Mouse (Mus musculus): ENCODE data around the gene Atg10. TPM values are rescaled to one million over a fixed set of nuclear protein-coding genes. Genes with fewer than 3 reads are reported as not detected.

The Atg10 gene
- polyA plus RNA-seq, 2 experiments, result 0.94 to 2.8 TPM

GRCm38 (mm10) chr13:91179174-91179899 is 44.4 kb downstream of the Atg10 start:
- Histone ChIP-seq H3K36me3 (replicated peaks; ENCODE audit: control insufficient read depth, insufficient read depth, low read depth) (no peaks in the 10 kb centered on the region), H3K9ac (replicated peaks) (no peak overlapping the region), H3K4me3 (ENCODE audit: insufficient read depth in 1 of 2, low read depth in 2 of 2, low read length in 2 of 2) (no peak overlapping the region), H3K27ac (no peak overlapping the region), H3K4me1 (replicated peaks; ENCODE audit: control insufficient read depth in 2 of 2, insufficient read depth in 2 of 2, low read length in 1 of 2) (peaks cover 0 to 7% of the 10 kb centered on the region in 2 experiments; a peak in 2 of 4 replicates), H3K9me3 (ENCODE audit: control insufficient read depth, low read length) (no peaks in the 10 kb centered on the region), H3K27me3 (ENCODE audit: control insufficient read depth, insufficient read depth, low read length) (no peaks in the 10 kb centered on the region), H3K4me2 (ENCODE audit: low read depth) (no peak overlapping the region)
- no peak for TF ChIP-seq EP300 (IDR thresholded peaks at IDR 0.05; ENCODE audit: low read depth)
- no peak for TF ChIP-seq CTCF (IDR thresholded peaks at IDR 0.05; ENCODE audit: low read depth)
- 64% methylated on average over 8 of the region's 8 CpGs for WGBS (ENCODE audit: insufficient replicate concordance)
- ATAC-seq (ENCODE audit: insufficient read depth) (no peak), DNase-seq (ENCODE audit: low read depth in 3 of 3, low spot score in 3 of 3) (no peak)

- no peak for TF ChIP-seq EP300 (IDR thresholded peaks at IDR 0.05; ENCODE audit: low read depth)
- peak; percentile 19; the same call in 1 of the 2 replicates for TF ChIP-seq CTCF (IDR thresholded peaks at IDR 0.05; ENCODE audit: low read depth)
- no peak for ATAC-seq (ENCODE audit: insufficient read depth)
- no peaks in the 10 kb centered on the region for H3K36me3 ChIP-seq (replicated peaks; ENCODE audit: control insufficient read depth, insufficient read depth, low read depth)
- H3K4me3 ChIP-seq (ENCODE audit: insufficient read depth in 1 of 2, low read depth in 2 of 2, low read length in 2 of 2), result no peak overlapping the region
- no peak overlapping the region for H3K9ac ChIP-seq (replicated peaks)
- H3K9me3 ChIP-seq (ENCODE audit: control insufficient read depth, low read length), result no peaks in the 10 kb centered on the region
- H3K27ac ChIP-seq, result no peak overlapping the region
- H3K4me2 ChIP-seq (ENCODE audit: low read depth), result no peak overlapping the region
- H3K27me3 ChIP-seq (ENCODE audit: control insufficient read depth, insufficient read depth, low read length), result no peaks in the 10 kb centered on the region
- DNase-seq (ENCODE audit: low read depth in 3 of 3, low spot score in 3 of 3), result no peak
- 66% methylated on average over 9 of the region's 9 CpGs for WGBS (ENCODE audit: insufficient replicate concordance)
- H3K4me1 ChIP-seq (replicated peaks; ENCODE audit: control insufficient read depth in 2 of 2, insufficient read depth in 2 of 2, low read length in 1 of 2), result peaks cover 0 to 3% of the 10 kb centered on the region in 2 experiments; a peak in 1 of 4 replicates
These were observed 45.2 kb downstream of the Atg10 start for GRCm38 (mm10) chr13:91178428-91179160.

GRCm38 (mm10) chr13:91175347-91175746 is 48.4 kb downstream of the Atg10 start:
- H3K4me3 ChIP-seq (ENCODE audit: insufficient read depth in 1 of 2, low read depth in 2 of 2, low read length in 2 of 2), result no peak overlapping the region
- no peak overlapping the region for H3K9ac ChIP-seq (replicated peaks)
- no peaks in the 10 kb centered on the region for H3K27me3 ChIP-seq (ENCODE audit: control insufficient read depth, insufficient read depth, low read length)
- no peaks in the 10 kb centered on the region for H3K36me3 ChIP-seq (replicated peaks; ENCODE audit: control insufficient read depth, insufficient read depth, low read depth)
- DNase-seq (ENCODE audit: low read depth in 3 of 3, low spot score in 3 of 3) (no peak), ATAC-seq (ENCODE audit: insufficient read depth) (no peak)
- H3K4me1 ChIP-seq (replicated peaks; ENCODE audit: control insufficient read depth in 2 of 2, insufficient read depth in 2 of 2, low read length in 1 of 2), result peaks cover 0 to 3% of the 10 kb centered on the region in 2 experiments; a peak in 2 of 4 replicates
- no peaks in the 10 kb centered on the region for H3K9me3 ChIP-seq (ENCODE audit: control insufficient read depth, low read length)
- WGBS (ENCODE audit: insufficient replicate concordance), result 67% methylated on average over 3 of the region's 3 CpGs
- TF ChIP-seq CTCF (IDR thresholded peaks at IDR 0.05; ENCODE audit: low read depth), result no peak
- TF ChIP-seq EP300 (IDR thresholded peaks at IDR 0.05; ENCODE audit: low read depth), result no peak
- no peak overlapping the region for H3K27ac ChIP-seq
- H3K4me2 ChIP-seq (ENCODE audit: low read depth), result no peak overlapping the region

GRCm38 (mm10) chr13:91171766-91172491 is 51.8 kb downstream of the Atg10 start:
- no peak overlapping the region for H3K4me2 ChIP-seq (ENCODE audit: low read depth)
- no peaks in the 10 kb centered on the region for H3K9me3 ChIP-seq (ENCODE audit: control insufficient read depth, low read length)
- H3K36me3 ChIP-seq (replicated peaks; ENCODE audit: control insufficient read depth, insufficient read depth, low read depth), result no peaks in the 10 kb centered on the region
- no peak for ATAC-seq (ENCODE audit: insufficient read depth)
- no peak for TF ChIP-seq CTCF (IDR thresholded peaks at IDR 0.05; ENCODE audit: low read depth)
- no peak for TF ChIP-seq EP300 (IDR thresholded peaks at IDR 0.05; ENCODE audit: low read depth)
- no peak overlapping the region for H3K9ac ChIP-seq (replicated peaks)
- H3K27ac ChIP-seq, result no peak overlapping the region
- no peaks in the 10 kb centered on the region for H3K27me3 ChIP-seq (ENCODE audit: control insufficient read depth, insufficient read depth, low read length)
- no peak overlapping the region for H3K4me3 ChIP-seq (ENCODE audit: insufficient read depth in 1 of 2, low read depth in 2 of 2, low read length in 2 of 2)
- DNase-seq (ENCODE audit: low read depth in 3 of 3, low spot score in 3 of 3), result no peak
- peaks cover 4 to 22% of the 10 kb centered on the region in 2 experiments; a peak in 3 of 4 replicates for H3K4me1 ChIP-seq (replicated peaks; ENCODE audit: control insufficient read depth in 2 of 2, insufficient read depth in 2 of 2, low read length in 1 of 2)
- WGBS (ENCODE audit: insufficient replicate concordance), result 76% methylated on average over 15 of the region's 15 CpGs
